Mouse (Mus musculus) heart, adult 8-10 months (tissue): ENCODE measurements around the gene Snupn. TPM values are rescaled to one million over a fixed set of nuclear protein-coding genes. Genes with fewer than 3 reads are reported as not detected.
"Not testable (repeated sequence)": the region's sequence is repeated elsewhere in the genome, so short reads cannot be mapped to it uniquely, and the experiment has no call there.

Source experiments
- DNase-seq: peaks from one replicate; pipeline ENCODE4 v3.0.0; 2022; ENCODE audit warnings: low spot score
- total RNA-seq, 4 experiments: library from RNA; stranded (reverse); gene quantifications; 2 replicates each; pipeline ENCODE4 v1.2.4; 2022

Snupn gene
- total RNA-seq, 4 experiments from 2014 or later: 9.1 to 11.4 (median 10.3) TPM

DNA sequence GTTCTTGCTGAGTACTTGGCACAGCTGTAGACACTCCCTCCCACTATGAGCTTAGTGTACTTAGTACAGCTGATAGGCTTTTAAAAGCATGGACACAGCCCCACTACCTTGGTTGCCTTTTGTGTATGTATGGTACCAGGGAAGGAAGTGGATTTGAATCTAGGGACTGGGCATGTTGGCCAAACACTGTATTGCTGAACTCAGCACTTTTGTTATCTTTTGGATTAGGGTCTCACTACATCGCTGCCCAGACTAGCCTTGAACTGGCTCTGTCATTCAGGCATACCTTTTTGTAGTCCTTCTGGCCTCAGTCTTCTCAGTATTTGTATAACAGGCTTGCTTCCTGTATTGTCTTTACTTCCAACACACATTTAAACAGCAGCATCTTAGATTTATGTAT is 20.1 kb upstream of the Snupn start:
- DNase-seq: no peak

DNA sequence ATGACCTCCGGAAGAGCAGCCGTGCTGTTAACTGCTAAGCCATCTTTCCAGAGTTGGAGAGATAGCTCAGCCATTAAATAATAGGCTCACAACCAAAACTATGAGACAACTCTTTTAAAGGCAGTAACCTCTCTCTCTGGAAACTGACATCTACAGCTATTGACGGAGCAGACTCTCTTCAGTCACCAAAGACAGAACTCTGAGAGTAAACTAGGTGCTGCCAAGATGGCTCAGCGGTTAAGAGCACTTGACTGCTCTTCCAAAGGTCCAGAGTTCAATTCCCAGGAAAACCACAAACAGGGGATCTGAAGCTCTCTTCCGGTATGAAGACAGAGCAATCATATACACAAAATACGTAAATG is 13.8 kb upstream of the Snupn start:
- no peak for DNase-seq

DNA sequence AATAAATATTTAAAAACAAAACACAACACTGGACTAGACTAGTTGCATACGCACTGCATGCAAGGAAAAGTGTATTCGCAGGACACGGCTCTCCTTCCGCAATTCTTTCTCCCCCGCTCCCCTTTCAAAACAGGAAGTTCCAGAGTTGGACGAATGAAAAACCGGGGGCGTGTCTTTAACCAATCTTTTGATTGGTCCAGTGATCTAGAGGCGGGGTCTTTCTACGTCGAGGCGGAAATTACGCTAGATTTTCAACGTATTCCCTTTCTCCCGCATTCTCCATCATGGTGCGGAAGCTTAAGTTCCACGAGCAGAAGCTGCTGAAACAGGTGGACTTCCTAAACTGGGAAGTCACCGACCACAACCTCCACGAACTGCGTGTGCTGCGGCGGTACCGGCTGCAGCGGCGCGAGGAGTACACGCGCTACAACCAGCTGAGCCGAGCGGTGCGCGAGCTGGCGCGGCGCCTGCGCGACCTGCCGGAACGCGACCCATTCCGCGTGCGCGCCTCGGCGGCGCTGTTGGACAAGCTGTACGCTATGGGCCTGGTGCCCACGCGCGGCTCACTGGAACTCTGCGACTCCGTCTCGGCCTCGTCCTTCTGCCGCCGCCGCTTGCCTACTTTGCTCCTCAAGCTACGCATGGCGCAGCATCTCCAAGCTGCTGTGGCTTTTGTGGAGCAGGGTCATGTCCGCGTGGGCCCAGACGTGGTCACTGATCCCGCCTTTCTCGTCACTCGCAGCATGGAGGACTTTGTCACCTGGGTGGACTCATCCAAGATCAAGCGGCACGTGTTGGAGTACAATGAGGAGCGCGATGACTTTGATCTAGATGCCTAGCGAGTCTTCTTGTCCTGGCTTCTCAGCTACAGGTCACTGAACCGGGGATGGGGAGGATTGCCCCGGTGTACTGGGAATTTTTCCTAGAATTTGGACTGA is 13.2 kb upstream of the Snupn start, which contains the start of gene Imp3:
Gene Imp3 (plus strand): TSS at position 253 of the 938 bp plus-strand sequence.
- DNase-seq: peak; percentile 98

DNA sequence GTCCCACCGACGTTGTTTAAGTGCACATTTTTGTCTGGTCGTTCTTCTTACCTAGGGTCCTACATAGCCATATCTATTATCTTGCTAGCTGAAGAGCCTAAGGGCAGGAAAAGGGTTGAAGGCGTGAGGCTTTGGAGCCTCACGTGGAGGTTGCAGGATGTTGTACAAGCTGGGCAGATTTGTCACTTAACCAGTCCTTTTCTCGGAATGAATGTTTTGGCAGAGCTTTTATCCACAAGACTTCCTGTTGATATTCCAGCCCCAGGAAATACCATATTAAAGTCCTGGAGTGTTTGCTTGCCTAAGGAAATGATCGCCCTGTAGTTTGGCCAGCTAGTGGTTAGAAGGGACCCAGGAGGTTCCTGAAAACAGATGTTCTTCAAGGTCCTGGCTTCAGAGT is 12.3 kb upstream of the Snupn start:
- DNase-seq: peak; percentile 79

DNA sequence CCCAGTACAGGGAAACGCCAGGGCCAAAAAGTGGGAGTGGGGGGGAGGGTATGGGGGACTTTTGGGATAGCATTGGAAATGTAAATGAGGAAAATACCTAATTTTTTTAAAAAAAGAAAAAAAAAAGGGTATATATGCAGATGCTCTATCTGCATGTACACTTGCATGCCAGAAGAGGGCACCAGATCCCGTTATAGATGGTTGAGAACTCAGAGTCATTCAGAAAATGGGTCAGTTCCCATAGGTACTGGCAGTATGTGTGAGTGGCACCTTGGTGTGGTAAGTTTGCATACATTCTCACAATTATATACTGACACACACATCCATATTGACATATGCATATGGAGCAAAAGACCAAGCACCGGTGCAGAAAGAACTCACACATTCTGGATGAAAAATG is 3.2 kb upstream of the Snupn start:
- DNase-seq: peak; percentile 25

DNA sequence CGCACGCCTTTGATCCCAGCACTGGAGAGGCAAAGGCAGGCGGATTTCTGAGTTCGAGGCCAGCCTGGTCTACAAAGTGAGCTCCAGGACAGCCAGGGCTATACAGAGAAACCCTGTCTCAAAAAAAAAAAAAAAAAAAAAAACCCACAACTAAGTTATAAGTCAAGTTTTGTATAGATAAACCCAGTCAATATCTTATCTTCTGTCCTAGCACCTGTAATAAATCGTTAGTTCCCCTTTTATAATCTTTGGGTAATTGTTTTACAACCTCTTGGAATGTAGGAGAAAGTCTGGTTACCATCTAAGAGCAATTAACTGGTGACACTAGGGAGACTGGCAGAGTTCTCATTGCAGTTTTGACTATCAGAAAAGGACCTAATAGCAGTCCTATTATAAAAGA is 2.0 kb upstream of the Snupn start:
- DNase-seq: not testable (repeated sequence)

DNA sequence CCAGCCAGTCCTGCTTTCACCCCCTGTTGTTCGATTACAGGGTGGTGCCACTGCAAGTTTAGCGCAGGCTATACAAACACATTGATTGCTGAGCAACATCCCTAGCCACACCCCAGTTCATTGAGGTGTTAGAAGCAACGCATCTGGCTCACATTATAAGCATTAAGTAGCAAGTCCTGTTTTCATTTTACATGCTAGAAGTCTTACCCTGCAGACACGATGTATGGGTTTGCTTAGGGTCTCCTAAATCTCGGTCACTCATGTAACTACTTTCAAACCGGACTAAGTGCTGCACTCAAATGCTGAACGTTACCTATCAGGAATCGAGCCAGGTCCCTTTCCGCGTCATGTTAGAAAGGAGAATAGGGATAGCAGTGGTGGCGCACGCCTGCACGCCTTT is 911 bp upstream of the Snupn start:
- no peak for DNase-seq

DNA sequence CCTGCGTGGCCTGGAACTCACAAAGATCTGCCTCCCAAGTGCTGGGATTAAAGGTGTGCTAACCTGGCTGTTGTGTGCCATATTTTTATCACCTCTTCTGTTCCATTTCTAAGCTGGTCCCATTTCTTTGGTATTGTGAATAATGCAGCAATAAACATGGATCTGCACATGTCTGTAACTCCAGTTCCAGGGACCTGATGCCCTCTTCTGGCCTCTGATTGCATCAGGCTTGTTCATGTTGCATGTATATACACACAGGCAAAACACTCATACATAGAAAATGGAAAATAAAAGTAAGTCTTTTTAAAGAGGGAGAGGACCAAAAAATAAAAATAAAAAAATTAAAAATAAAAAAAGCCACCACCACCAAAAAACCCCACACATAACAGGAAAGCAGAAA is 2.9 kb downstream of the Snupn start:
- no peak for DNase-seq

DNA sequence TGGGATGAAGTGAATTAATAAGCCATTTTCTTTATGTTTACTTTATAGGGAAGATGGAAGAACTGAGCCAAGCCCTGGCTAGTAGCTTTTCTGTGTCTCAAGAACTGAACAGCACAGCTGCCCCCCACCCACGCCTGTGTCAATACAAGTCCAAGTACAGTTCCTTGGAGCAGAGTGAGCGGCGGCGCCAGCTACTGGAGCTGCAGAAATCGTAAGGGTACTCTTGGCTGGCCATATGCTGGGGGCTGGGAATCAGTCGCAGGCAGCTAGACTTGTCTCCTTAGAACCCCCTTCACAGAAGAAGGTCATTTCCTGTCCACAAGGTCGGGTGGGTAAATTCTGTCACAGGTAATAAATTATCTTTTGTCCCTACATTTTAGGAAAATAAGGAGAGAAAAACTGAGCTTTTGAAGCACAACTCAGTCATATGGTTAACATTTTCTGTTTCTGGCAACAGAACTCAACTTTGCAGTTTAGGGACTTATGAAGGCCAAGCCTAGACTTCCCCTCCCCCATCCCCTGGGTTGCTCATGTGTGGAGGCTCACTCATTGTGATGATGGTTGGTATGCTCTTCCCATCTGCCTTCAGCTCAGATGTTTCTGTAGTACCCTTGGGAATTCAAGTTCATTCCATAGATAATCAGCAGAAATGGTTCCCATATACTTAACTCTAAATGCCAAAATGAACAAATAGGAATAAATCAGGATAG is 6.4 kb downstream of the Snupn start:
- no peak for DNase-seq

DNA sequence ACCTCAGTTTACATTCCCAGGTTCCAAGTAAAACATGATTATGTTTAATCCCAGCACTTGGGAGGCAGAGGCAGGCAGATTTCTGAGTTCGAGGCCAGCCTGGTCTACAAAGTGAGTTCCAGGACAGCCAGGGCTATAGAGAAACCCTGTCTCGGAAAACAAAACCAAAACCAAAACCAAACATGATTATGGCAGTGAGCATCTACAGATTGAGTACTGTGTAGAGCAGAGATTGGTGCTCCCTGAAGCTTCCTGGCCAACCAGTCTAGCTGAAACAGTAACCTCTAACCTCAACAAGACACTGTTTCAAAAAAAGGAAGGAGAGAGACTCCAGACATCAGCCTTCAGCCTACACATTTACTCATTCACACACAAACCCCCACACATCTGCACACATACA is 8.0 kb downstream of the Snupn start:
- no peak for DNase-seq

DNA sequence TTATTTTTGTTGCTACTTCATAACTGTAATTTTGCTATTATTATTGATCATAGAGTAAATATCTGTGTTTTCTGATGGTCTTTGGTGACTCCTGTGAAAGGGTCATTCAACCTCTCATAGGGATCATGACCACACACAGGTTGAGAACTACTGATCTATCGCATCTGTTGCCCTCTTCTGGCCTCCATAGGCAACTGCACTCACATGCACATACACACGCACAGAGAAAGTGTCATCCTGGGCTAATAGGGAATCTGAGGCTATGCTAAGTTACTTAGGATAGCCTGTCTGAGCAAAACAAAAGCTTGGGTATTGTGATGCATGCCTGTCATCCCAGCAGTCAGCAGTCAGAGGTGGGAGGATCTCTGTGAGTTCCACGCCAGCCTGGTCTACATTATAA is 10.9 kb downstream of the Snupn start:
- DNase-seq: no peak

DNA sequence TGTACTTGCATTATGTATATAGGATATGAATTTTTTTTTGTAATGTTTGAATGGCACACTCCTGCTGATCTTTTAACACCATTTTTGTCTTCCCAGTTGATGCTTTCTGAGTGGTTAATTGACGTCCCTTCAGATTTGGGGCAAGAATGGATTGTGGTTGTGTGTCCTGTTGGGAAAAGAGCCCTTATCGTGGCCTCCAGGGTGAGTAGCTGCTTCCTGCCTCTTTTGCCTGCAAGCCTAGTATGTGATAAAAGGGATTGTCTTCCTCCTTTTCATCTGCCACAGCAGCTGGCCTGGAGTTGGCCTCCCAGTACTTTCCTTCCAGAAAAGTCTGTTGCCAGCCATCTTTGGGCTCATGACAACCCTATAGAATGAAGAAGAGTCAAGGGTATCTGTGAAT is 19.5 kb downstream of the Snupn start:
- no peak for DNase-seq

DNA sequence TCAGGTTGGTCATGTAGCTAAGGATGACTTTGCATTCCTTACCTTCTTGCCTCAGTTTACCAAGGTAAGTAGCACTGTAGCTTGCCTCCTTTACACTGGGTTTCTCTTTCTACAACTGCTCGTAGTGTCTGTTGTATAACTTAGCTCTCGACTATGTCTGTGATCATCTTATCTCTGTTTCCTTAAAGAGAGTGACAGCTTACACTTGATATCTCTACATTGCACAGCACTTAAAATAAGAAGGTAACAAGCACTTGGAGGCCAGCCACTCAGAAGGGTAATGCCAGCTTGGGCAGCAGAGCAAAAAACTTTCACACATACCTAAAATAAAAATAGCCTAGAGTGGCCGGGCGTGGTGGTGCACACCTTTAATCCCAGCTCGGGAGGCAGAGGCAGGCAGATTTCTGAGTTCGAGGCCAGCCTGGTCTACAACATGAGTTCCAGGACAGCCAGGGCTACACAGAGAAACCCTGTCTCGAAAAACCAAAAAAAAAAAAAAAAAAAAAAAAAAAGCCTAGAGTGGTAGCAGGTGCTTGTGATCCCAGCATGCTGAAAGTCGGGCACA is 23.4 kb downstream of the Snupn start:
- DNase-seq: no peak

DNA sequence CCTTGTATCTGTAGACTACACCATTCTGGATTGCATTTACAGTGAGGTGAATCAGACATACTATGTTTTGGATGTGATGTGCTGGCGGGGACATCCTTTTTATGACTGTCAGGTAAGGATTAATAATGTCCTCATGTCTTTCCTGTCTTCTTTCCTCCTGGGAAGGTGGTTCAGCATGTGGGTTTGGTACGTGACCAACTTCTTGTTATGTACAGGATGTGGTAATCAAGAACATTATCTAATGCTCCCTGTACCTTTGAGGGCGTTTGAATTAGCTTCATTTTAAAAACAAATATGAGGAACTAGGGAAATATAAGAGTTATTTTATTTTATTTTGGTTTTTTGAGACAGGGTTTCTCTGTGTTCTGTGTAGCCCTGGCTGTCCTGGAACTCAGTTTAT is 24.5 kb downstream of the Snupn start:
- no peak for DNase-seq

DNA sequence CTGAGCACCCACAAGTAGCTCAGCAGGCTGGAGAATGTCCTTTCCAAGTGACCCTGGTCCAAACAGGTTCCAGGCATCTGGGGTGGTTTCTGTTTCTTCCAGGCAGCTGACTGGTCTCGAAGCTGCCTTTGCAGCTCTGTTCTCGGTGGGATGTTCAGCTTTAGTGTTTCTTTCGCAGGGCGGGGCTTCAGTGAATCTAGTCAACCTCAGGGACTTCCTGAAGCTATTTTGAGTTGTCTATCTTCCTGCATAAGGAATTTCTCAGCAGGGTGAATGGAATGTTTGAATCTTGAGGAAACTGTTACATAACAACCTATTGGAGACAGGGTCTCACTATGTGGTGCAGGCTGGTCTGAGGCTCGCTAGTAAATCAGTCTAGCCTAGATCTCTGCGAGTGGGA is 29.5 kb downstream of the Snupn start:
- DNase-seq: no peak

DNA sequence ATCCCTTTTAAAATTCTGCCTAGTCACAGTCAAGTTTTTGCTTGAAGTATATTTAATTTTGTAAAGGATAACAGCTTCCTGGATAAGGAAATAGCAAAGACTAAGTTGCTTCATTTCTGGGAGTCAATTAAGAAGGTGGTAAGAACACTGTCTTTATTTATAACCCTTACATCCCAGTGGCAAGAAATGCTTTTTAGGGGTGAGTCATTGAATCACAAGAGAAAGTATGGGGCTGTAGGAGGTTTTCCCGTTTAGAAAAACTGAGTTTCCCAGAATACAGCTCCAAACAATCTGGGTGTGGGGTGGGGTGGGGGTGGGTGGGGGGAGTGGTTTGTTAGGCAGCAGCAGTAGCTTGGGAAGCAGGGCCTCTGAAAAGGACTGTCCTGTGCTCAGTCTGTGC is 30.8 kb downstream of the Snupn start:
- DNase-seq: no peak

DNA sequence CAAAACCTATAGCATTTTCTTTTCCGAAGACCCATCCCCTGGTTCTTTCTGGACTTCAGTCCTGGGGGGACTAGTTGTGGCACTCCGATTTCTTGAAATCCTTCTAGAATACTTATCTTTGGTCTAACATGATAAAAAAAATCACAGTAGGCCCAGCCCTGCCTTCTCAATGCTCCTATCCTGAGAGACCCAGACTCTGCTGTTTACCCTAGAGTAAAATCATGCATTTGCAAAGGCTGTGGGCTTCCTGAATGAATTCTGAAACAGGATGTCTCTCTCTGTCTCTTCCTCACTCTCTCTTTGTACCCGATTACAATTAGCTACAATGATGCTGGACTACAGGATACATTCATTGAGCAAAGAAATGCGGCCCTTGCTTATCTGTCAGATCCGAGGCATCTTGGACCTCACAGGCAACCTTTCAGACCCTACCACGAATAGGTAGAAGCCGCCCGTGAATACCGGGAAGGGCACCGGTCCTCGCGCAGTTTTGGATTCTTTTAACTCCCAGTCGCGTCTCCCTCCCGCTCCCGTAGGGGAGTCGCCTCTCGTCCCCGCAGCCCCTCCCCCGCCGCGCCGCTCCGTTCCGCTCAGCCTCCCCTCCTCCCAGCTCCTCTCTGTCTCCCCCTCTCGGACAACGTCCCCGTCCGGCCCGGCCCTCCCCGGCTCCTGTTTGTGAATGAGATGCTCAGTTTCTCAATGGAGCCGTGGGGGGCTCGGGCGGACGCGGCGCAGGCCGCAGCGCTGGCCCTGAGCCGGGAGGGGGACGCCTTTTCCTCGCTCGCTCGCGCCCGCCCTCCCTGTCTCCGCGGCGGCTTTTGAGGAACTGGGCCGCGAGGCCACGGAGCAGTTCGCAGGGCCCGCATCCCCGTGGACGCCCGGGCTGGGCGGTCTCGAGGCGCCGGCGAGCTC is 43.9 kb downstream of the Snupn start, which contains the start of gene Ptpn9:
Gene Ptpn9 (plus strand): TSS at position 638 of the 912 bp plus-strand sequence.
- peak; percentile 89 for DNase-seq

DNA sequence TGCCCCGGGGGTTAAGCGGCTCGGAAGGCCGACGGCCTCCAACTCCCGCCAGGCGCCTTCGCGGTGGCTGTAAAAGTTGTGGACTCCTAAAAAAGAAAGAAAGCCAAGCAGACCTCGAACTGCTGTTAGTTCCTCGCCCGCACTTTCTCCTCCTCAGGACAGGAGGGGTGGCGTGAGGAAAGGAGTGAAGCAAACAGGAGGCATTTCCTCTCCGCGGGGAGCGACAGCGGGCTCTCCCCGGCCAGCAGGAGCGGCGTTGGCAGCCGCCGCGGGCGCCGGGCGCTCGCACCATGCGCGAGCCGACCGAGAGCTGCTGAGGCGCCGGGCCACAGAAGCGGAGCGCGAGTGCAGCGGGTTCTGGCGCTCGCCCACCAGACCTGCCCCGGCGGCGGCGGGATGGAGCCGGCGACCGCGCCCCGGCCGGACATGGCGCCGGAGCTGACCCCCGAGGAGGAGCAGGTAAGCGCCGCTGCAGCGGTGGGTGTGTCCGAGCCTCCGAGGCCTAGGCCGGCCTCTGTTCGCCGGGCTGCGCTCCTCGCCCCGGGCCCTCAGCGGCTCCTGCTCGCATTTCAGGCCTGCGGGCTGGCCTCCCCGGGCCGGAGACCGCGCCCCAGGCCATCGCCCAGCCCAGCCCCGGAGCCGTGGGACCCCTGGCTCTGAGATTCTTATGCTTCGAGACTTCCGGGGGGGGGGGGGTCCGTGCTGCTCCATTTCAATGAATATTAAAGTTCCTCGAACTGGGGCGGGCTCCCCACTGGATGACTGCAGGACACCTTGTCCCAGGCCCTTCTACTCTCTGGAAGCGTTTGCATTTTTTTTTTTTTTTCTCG is 44.7 kb downstream of the Snupn start:
- peak; percentile 27 for DNase-seq

DNA sequence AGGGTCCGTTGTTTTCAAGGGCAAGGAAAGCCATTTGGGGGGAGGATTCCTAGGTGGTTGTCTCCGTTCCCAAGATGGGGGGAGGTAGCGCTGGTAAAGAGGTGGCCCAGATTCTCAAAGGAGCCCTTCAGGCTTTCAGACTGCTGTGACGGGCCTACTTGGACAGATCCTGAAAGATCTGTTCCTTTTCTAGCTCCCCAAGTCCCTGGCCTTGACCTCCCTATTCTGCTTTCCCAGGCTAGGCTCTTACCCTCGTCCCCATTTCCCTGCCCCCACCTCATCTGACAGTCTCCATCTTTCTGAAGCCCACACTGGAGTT is 45.3 kb downstream of the Snupn start:
- DNase-seq: no peak

DNA sequence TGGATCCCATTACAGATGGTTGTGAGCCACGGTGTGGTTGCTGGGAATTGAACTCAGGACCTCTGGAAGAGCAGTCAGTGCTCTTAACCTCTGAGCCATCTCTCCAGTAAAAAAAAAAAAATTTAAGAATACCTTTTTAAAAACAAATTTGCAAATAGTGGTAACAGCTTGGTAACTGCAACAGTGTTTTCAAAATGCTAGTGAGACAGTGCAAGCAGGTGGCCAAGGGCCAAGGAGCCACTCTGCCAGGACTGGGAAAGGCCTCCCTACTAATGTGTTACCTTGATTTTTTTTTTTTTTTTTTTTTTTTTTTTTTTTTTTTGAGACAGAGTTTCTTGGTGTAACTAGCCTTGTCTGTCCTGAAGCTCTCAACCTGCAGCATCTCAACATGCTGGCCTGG is 46.5 kb downstream of the Snupn start:
- not testable (repeated sequence) for DNase-seq

DNA sequence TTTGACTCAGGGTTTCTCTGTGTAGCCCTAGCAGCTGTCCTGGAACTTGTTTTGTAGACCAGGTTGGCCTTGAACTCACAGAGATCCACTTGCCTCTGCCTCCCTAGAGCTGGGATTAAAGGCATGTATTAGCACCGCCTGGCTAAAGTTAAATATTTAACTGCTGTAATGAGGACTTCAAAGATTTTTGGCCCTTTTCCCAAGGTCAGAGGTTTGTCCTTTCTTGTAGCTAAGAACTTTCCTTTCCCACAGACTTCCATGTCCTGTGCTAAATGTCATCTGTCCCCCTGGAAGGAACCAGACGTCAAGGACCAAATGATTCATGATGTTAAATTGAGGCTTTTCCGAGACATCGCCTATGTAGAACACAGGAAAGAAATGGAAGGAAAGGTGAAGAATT is 52.3 kb downstream of the Snupn start:
- peak; percentile 40 for DNase-seq
